Mouse (Mus musculus) heart, adult 18-20 months (tissue): ENCODE data around the gene Rnpep. TPM values are rescaled to one million over a fixed set of nuclear protein-coding genes. Genes with fewer than 3 reads are reported as not detected.

Experiments
- total RNA-seq, 2 experiments: library from RNA; stranded (reverse); gene quantifications; 2 replicates each; pipeline ENCODE4 v1.2.3; 2021

The Rnpep gene
- total RNA-seq, 2 experiments from 2014 or later, result 19.4 to 20.9 TPM

Other genes with a start within 250 kb of the Rnpep start
- gene Lgr6, start 178.8 kb downstream of the Rnpep start, total RNA-seq, result 10 to 100 TPM; 11.5 to 16.9 TPM
- gene Ptpn7, start 151.4 kb downstream of the Rnpep start, total RNA-seq, result 1 to 10 TPM in 1 of 2 experiments, under 1 TPM in 1; 0.72 to 1.4 TPM
- gene Arl8a, start 137.3 kb downstream of the Rnpep start, total RNA-seq, result 10 to 100 TPM; 21.8 to 22.0 TPM
- gene Gpr37l1, start 116.4 kb downstream of the Rnpep start, total RNA-seq, result under 1 TPM; 0.33 to 0.60 TPM
- gene Elf3, start 25.5 kb downstream of the Rnpep start, total RNA-seq, result under 1 TPM in 1 of 2 experiments, not detected in 1; 0.54 TPM
- gene Timm17a, start 29.7 kb upstream of the Rnpep start, total RNA-seq, result 100 to 1,000 TPM; 390 to 405 TPM
- 1 to 10 TPM; 3.1 to 3.4 TPM for gene Lmod1, start 40.7 kb upstream of the Rnpep start, total RNA-seq
- gene Shisa4, start 91.2 kb upstream of the Rnpep start, total RNA-seq, result 1 to 10 TPM; 2.5 to 3.0 TPM
- 10 to 100 TPM; 30.0 to 34.9 TPM for gene Ipo9, start 146.4 kb upstream of the Rnpep start, total RNA-seq